Mouse (Mus musculus) megakaryocyte-erythroid progenitor cell, adult 5-6 weeks (primary cell): ENCODE measurements at regions not wholly inside any gene's neighbourhood (a gene's known extent, or its start where the extent isn't known, plus 50 kb on each side); places are given as distances from the start of the nearest gene placed in this dataset.

Experiments used
- ATAC-seq: replicated peaks from 2 replicates; pipeline ENCODE4 v1.8.0; 2016; ENCODE audit warnings: mild to moderate bottlenecking, inconsistent platforms; ENCODE audit not compliant: severe bottlenecking, poor library complexity, low FRiP score, low TSS enrichment

- ATAC-seq = no peak
Measured at GRCm38 (mm10) chr3:103451971-103452370, 123.1 kb upstream of the Syt6 start.

- no peak for ATAC-seq
Measured at GRCm38 (mm10) chr3:103463760-103464159, 111.3 kb upstream of the Syt6 start.

GRCm38 (mm10) chr3:103464181-103464580, 110.8 kb upstream of the Syt6 start:
- ATAC-seq = no peak

GRCm38 (mm10) chr3:103464729-103465128, 110.3 kb upstream of the Syt6 start:
- no peak for ATAC-seq

GRCm38 (mm10) chr3:103465132-103465690, 109.8 kb upstream of the Syt6 start:
- no peak for ATAC-seq

GRCm38 (mm10) chr3:103465948-103466347, 109.1 kb upstream of the Syt6 start:
- ATAC-seq = no peak

GRCm38 (mm10) chr3:103470586-103471400, 104.2 kb upstream of the Syt6 start:
- ATAC-seq = no peak

GRCm38 (mm10) chr3:103472598-103472997, 102.4 kb upstream of the Syt6 start:
- ATAC-seq = no peak

- ATAC-seq = no peak
Measured at GRCm38 (mm10) chr3:103473336-103473735, 101.7 kb upstream of the Syt6 start.

- ATAC-seq = no peak
Measured at GRCm38 (mm10) chr3:103479845-103480543, 95.0 kb upstream of the Syt6 start.

GRCm38 (mm10) chr3:103480676-103481075, 94.4 kb upstream of the Syt6 start:
- ATAC-seq = no peak

- ATAC-seq = no peak
Measured at GRCm38 (mm10) chr3:103483316-103483715, 91.7 kb upstream of the Syt6 start.

GRCm38 (mm10) chr3:103483762-103484161, 91.3 kb upstream of the Syt6 start:
- no peak for ATAC-seq

GRCm38 (mm10) chr3:103489786-103490185, 85.2 kb upstream of the Syt6 start:
- ATAC-seq = no peak

- ATAC-seq = no peak
Measured at GRCm38 (mm10) chr3:103490966-103491365, 84.1 kb upstream of the Syt6 start.

- ATAC-seq = no peak
Measured at GRCm38 (mm10) chr3:103492211-103492610, 82.8 kb upstream of the Syt6 start.

GRCm38 (mm10) chr3:103493623-103494022, 81.4 kb upstream of the Syt6 start:
- no peak for ATAC-seq

- no peak for ATAC-seq
Measured at GRCm38 (mm10) chr3:103494043-103494442, 81.0 kb upstream of the Syt6 start.

- ATAC-seq = no peak
Measured at GRCm38 (mm10) chr3:103496083-103496482, 78.9 kb upstream of the Syt6 start.

- no peak for ATAC-seq
Measured at GRCm38 (mm10) chr3:103496683-103497082, 78.3 kb upstream of the Syt6 start.

- no peak for ATAC-seq
Measured at GRCm38 (mm10) chr3:103497696-103498095, 77.3 kb upstream of the Syt6 start.
